Mouse (Mus musculus) hindbrain, embryonic 13.5 days (tissue): ENCODE measurements around the gene Cks1b. TPM values are rescaled to one million over a fixed set of nuclear protein-coding genes. Genes with fewer than 3 reads are reported as not detected.
A peak's percentile ranks its signal among the peaks of the same experiment; 100 is the strongest.

Source experiments
- ATAC-seq: fragments of 200-750 bp; cut with Nextera tagmentation; 2 replicates; pipeline ENCODE4 v1.8.0; 2017; ENCODE audit warnings: moderate TSS enrichment; ENCODE audit not compliant: low FRiP score
- H3K27ac ChIP-seq: fragments of 300-500 bp; sonication (generic); 2 replicates; pipeline ENCODE4 v1.5.1; 2015; ENCODE audit warnings: inconsistent platforms, mild to moderate bottlenecking, moderate library complexity
- H3K27me3 ChIP-seq: fragments of 300-500 bp; sonication (generic); 2 replicates; pipeline ENCODE4 v1.6.1; 2015; ENCODE audit warnings: mild to moderate bottlenecking, inconsistent platforms
- H3K36me3 ChIP-seq: fragments of 300-500 bp; sonication (generic); 2 replicates; pipeline ENCODE4 v1.6.1; 2015; ENCODE audit warnings: mild to moderate bottlenecking, inconsistent platforms
- H3K4me1 ChIP-seq: fragments of 300-500 bp; sonication (generic); replicated peaks from 2 replicates; pipeline ENCODE4 v1.6.1; 2015; ENCODE audit warnings: inconsistent platforms
- H3K4me2 ChIP-seq: fragments of 300-500 bp; sonication (generic); 2 replicates; pipeline ENCODE4 v1.6.1; 2015; ENCODE audit warnings: inconsistent platforms, mild to moderate bottlenecking, moderate library complexity
- H3K4me3 ChIP-seq: fragments of 300-500 bp; sonication (generic); 2 replicates; pipeline ENCODE4 v1.5.1; 2015; ENCODE audit warnings: mild to moderate bottlenecking, inconsistent platforms
- H3K9ac ChIP-seq: fragments of 300-500 bp; sonication (generic); 2 replicates; pipeline ENCODE4 v1.6.1; 2015; ENCODE audit warnings: mild to moderate bottlenecking, inconsistent platforms
- H3K9me3 ChIP-seq: fragments of 300-500 bp; sonication (generic); 2 replicates; pipeline ENCODE4 v1.6.1; 2016; ENCODE audit warnings: inconsistent platforms
- WGBS: fragments of 180-500 bp; shearing (Covaris S2); methylation state at CpG from one replicate; pipeline ENCODE4 v1.1.7; 2015; 5-methylcytosine and 5-hydroxymethylcytosine counted together
- polyA plus RNA-seq: library from polyadenylated mRNA; unstranded; fragments of >200 nt; fragmentation: Nextera tagmentation; extraction: Ambion mirVana; gene quantifications from 2 replicates; pipeline ENCODE4 v1.2.1, GENCODE M21; 2015

Gene Cks1b
- polyA plus RNA-seq, 1 experiment from 2014 or later, result 116 TPM

GRCm38 (mm10) chr3:89408448-89408847, 9.7 kb downstream of the Cks1b start:
- WGBS, result 68% methylated on average over 16 of the region's 16 CpGs
- no peak for ATAC-seq
- Histone ChIP-seq H3K4me2 (no peak overlapping the region), H3K4me1 (peaks cover 34% of the 10 kb centered on the region), H3K9me3 (no peaks in the 10 kb centered on the region), H3K27me3 (no peaks in the 10 kb centered on the region), H3K27ac (no peak overlapping the region), H3K36me3 (peaks cover 52% of the 10 kb centered on the region), H3K9ac (no peak overlapping the region), H3K4me3 (no peak overlapping the region)

- no peak for ATAC-seq
- H3K27me3 ChIP-seq, result no peaks in the 10 kb centered on the region
- H3K9me3 ChIP-seq, result no peaks in the 10 kb centered on the region
- H3K9ac ChIP-seq, result no peak overlapping the region
- no peak overlapping the region for H3K27ac ChIP-seq
- no peak overlapping the region for H3K4me3 ChIP-seq
- peaks cover 28% of the 10 kb centered on the region for H3K4me1 ChIP-seq
- WGBS, result 94% methylated on average over 6 of the region's 6 CpGs
- no peak overlapping the region for H3K4me2 ChIP-seq
- peaks cover 68% of the 10 kb centered on the region for H3K36me3 ChIP-seq
Measured at GRCm38 (mm10) chr3:89406887-89407286, 11.3 kb downstream of the Cks1b start.

DNA sequence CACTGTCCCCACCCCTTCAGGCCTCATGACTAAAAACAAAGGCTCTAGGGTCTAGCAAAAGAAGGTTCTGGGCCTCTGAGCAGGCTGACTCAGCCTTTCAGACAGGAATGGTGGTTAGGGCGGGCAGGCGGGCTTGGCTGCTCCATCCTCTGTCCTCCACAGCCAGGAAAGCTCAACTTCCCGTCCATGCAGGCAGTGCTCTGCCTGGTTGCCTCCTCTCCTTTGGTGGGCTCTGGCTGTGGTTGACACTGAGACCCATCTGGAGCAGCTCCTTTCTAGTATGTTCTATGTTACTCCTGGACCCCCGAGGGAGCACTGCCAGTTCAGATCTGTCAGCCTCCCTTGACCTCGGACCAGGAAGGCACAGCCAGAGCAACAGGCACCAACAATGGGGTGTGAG, 15.5 kb downstream of the Cks1b start, which contains the start of gene Lenep:
Lenep (minus strand) TSS at position 101 of the 400 bp plus-strand sequence.
- peaks cover 62% of the 10 kb centered on the region for H3K36me3 ChIP-seq
- H3K4me3 ChIP-seq, result no peak within 1 kb of the TSS
- H3K9me3 ChIP-seq, result no peaks in the 10 kb centered on the region
- H3K9ac ChIP-seq, result no peak within 1 kb of the TSS
- 67% methylated on average over 5 of the region's 5 CpGs for WGBS
- H3K4me2 ChIP-seq, result no peak within 1 kb of the TSS
- no peaks in the 10 kb centered on the region for H3K27me3 ChIP-seq
- H3K27ac ChIP-seq, result no peak within 1 kb of the TSS
- H3K4me1 ChIP-seq, result peaks cover 7% of the 10 kb centered on the region; the same call in 1 of the 2 replicates
- no peak for ATAC-seq

- no peak overlapping the region for H3K27ac ChIP-seq
- 92% methylated on average over 7 of the region's 7 CpGs for WGBS
- peaks cover 51% of the 10 kb centered on the region for H3K36me3 ChIP-seq
Measured at GRCm38 (mm10) chr3:89401329-89401728, 16.9 kb downstream of the Cks1b start.

GRCm38 (mm10) chr3:89396654-89397005, 21.6 kb downstream of the Cks1b start:
- H3K36me3 ChIP-seq, result peaks cover 5% of the 10 kb centered on the region; the same call in 1 of the 2 replicates
- H3K27me3 ChIP-seq, result peaks cover 47% of the 10 kb centered on the region
- H3K9ac ChIP-seq, result peak overlapping the region; percentile 46; the same call in 1 of the 2 replicates
- peak overlapping the region; percentile 52 for H3K4me3 ChIP-seq
- no peak overlapping the region for H3K27ac ChIP-seq
- H3K9me3 ChIP-seq, result no peaks in the 10 kb centered on the region
- peak overlapping the region; percentile 99 for H3K4me2 ChIP-seq
- under 1% methylated on average over 4 of the region's 4 CpGs for WGBS
- peaks cover 52% of the 10 kb centered on the region for H3K4me1 ChIP-seq
- ATAC-seq, result no peak

More at GRCm38 (mm10) chr3:89401329-89401728, 16.9 kb downstream of the Cks1b start:
- Histone ChIP-seq H3K4me1 (peaks cover 5% of the 10 kb centered on the region; the same call in 1 of the 2 replicates), H3K9ac (no peak overlapping the region), H3K4me2 (no peak overlapping the region), H3K27me3 (peaks cover 6% of the 10 kb centered on the region), H3K9me3 (no peaks in the 10 kb centered on the region), H3K4me3 (no peak overlapping the region)
- ATAC-seq, result no peak

- under 1% methylated on average over 42 of the region's 44 CpGs for WGBS
- peak overlapping the region; percentile 99 for H3K4me2 ChIP-seq
Measured at GRCm38 (mm10) chr3:89395806-89396653, 22.2 kb downstream of the Cks1b start.

GRCm38 (mm10) chr3:89395419-89395805, 22.8 kb downstream of the Cks1b start:
- Histone ChIP-seq H3K9me3 (no peaks in the 10 kb centered on the region), H3K27me3 (peaks cover 50% of the 10 kb centered on the region), H3K4me1 (peaks cover 65% of the 10 kb centered on the region), H3K27ac (0 out of 2 replicates have a peak overlapping the region, but pooled peaks have one; percentile 58), H3K36me3 (no peaks in the 10 kb centered on the region; the same call in 1 of the 2 replicates), H3K4me3 (peak overlapping the region; percentile 52), H3K9ac (peak overlapping the region; percentile 51; the same call in 1 of the 2 replicates), H3K4me2 (peak overlapping the region; percentile 99)
- ATAC-seq, result no peak
- WGBS, result 3% methylated on average over 10 of the region's 10 CpGs

More at GRCm38 (mm10) chr3:89395806-89396653, 22.2 kb downstream of the Cks1b start:
- Histone ChIP-seq H3K4me1 (peaks cover 58% of the 10 kb centered on the region), H3K27ac (no peak overlapping the region), H3K9me3 (no peaks in the 10 kb centered on the region), H3K27me3 (peaks cover 47% of the 10 kb centered on the region), H3K4me3 (peak overlapping the region; percentile 52), H3K36me3 (no peaks in the 10 kb centered on the region; the same call in 1 of the 2 replicates), H3K9ac (peak overlapping the region; percentile 46)
- no peak for ATAC-seq

DNA sequence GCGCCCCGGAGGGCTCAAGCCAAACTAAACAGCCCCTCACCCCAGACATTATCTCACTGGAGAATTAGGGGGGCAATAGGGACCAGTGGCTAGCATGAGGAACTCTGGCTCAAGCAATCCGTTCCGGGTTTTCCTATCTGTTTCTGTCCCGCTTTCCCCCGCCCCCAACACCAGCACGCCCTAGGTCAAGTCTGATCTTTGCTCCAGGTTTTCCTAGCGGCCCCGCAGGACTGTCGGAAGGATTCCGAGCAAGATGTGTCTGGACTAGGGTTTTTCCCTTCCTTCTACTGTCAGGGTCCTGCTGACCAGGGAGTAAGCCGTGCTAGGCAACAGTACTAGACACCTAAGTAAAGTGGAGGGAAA, 23.3 kb downstream of the Cks1b start:
- Histone ChIP-seq H3K36me3 (no peaks in the 10 kb centered on the region; the same call in 1 of the 2 replicates), H3K27ac (0 out of 2 replicates have a peak overlapping the region, but pooled peaks have one; percentile 58), H3K9ac (peak overlapping the region; percentile 51; the same call in 1 of the 2 replicates), H3K4me3 (peak overlapping the region; percentile 52), H3K27me3 (peaks cover 50% of the 10 kb centered on the region), H3K4me1 (peaks cover 70% of the 10 kb centered on the region), H3K9me3 (no peaks in the 10 kb centered on the region), H3K4me2 (peak overlapping the region; percentile 99)
- ATAC-seq, result no peak
- under 1% methylated on average over 11 of the region's 12 CpGs for WGBS

GRCm38 (mm10) chr3:89394006-89394893, 23.9 kb downstream of the Cks1b start, which contains the start of gene Zbtb7b:
Gene Zbtb7b (minus strand): TSS chr3:89394776.
- Histone ChIP-seq H3K4me1 (peaks cover 70% of the 10 kb centered on the region), H3K4me2 (peak within 1 kb of the TSS; percentile 99), H3K9ac (peak within 1 kb of the TSS; percentile 68), H3K27ac (peak within 1 kb of the TSS; percentile 58; the same call in 1 of the 2 replicates), H3K36me3 (no peaks in the 10 kb centered on the region; the same call in 1 of the 2 replicates), H3K27me3 (peaks cover 50% of the 10 kb centered on the region), H3K9me3 (no peaks in the 10 kb centered on the region), H3K4me3 (peak within 1 kb of the TSS; percentile 52)
- WGBS, result 0% methylated on average over 39 of the region's 42 CpGs
- peak; percentile 53 for ATAC-seq

DNA sequence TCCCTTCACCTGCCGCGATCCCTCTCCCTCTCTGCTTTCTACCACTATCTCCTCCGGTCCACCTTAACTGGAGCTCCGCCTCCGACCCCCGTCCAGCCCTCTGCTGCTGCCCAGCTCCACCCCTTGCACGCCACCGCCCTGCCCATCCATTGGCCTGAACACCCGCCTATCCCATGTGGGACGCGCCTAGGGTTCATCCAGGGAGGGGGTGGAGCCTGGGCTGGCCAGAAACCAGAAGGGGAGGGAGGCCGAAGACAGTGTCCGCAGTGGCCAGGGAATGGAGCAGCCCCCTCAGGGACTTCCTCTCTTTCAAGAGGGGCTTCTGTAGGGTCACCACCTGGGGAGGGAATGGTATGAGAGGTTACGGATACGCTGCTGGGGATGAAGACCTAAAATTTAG, 24.6 kb downstream of the Cks1b start:
- H3K9me3 ChIP-seq, result no peaks in the 10 kb centered on the region
- H3K36me3 ChIP-seq, result no peaks in the 10 kb centered on the region
- ATAC-seq, result peak; percentile 90
- H3K4me1 ChIP-seq, result peaks cover 70% of the 10 kb centered on the region
- WGBS, result 0% methylated on average over 15 of the region's 15 CpGs
- peak overlapping the region; percentile 58; the same call in 1 of the 2 replicates for H3K27ac ChIP-seq
- peaks cover 50% of the 10 kb centered on the region for H3K27me3 ChIP-seq
- peak overlapping the region; percentile 99 for H3K4me2 ChIP-seq
- peak overlapping the region; percentile 52 for H3K4me3 ChIP-seq
- peak overlapping the region; percentile 68 for H3K9ac ChIP-seq

DNA sequence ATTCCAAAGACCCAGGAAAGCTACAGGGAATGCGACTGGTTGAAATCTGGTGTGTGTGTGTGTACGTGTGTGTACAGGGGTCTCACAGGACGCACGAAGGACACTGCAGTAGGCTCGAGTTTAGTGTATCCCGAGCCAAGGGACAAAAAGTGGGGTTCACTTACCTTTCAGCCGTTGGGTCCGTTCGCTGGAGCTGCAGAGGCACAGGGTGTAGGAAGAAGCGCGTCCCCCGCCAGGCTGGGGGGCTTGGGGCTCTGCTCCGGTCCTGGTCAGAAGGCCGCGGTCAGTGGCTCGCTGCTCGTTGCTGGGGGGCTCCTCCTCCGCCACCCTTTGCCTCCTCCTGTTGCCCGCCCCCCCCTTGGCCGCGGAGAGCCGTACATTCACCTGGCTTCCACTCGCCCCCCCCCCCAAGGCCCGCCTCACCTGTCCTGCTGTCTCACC, 25.3 kb downstream of the Cks1b start:
- H3K4me3 ChIP-seq, result peak overlapping the region; percentile 52
- H3K4me2 ChIP-seq, result peak overlapping the region; percentile 99
- peak overlapping the region; percentile 65 for H3K9ac ChIP-seq
- H3K36me3 ChIP-seq, result no peaks in the 10 kb centered on the region
- peaks cover 50% of the 10 kb centered on the region for H3K27me3 ChIP-seq
- no peak overlapping the region for H3K27ac ChIP-seq
- H3K9me3 ChIP-seq, result no peaks in the 10 kb centered on the region
- H3K4me1 ChIP-seq, result peaks cover 77% of the 10 kb centered on the region
- 0% methylated on average over 21 of the region's 24 CpGs for WGBS
- ATAC-seq, result no peak
